ENCODE assay signal across 19 mouse cellular contexts in genomic region chr5:20858404-20858803, GRCm38 (mm10). TPM values are rescaled to one million over a fixed set of nuclear protein-coding genes. Genes with fewer than 3 reads are reported as not detected.
DNase-seq lines count a peak whose midpoint lies in the region; TF ChIP-seq lines count a peak whose summit lies in the region.
"Had no signal": no experiment of that assay in that cellular context is flagged by ENCODE, and none has a peak within 500 bp of the region (broad histone marks: within the 10 kb centered on the region; RNA-seq: fewer than 3 reads in every experiment).

No protein-coding gene starts in this region.

- no peaks in the 10 kb centered on the region for H3K27me3 ChIP-seq in kidney, adult 2 months (replicated peaks; ENCODE audit: control insufficient read depth, insufficient read depth, low read length)
- H3K27me3 ChIP-seq: embryonic facial prominence, embryonic 12.5 days; embryonic facial prominence, embryonic 15.5 days; hindbrain, embryonic 13.5 days had no signal

- WGBS in kidney, adult 2 months: 46% methylated on average over 2 of the region's 2 CpGs

- peak; percentile 61 for DNase-seq in kidney, adult 2 months
- DNase-seq in kidney, postnatal 14 days: no peak
- peak; percentile 10 to 52 for DNase-seq in kidney, postnatal 36 days
- DNase-seq in kidney, postnatal 25 days: no peak
- peak; percentile 51 for DNase-seq in skeletal muscle tissue, adult 2 months (ENCODE audit: low read depth, low spot score)
- DNase-seq in right cerebral cortex, postnatal 14 days: no peak
- DNase-seq: adrenal gland, adult 2 months; adrenal gland, postnatal 14 days; cerebellum, adult 11 months; cerebellum, adult 2 months; cerebellum, adult 9-11 months; cerebellum, postnatal 25 days; forebrain, postnatal 0 days; gastrocnemius, postnatal 36 days; heart, postnatal 36 days had no signal

- H3K36me3 ChIP-seq in kidney, adult 2 months (ENCODE audit: control insufficient read depth, insufficient read depth, low read length): no peaks in the 10 kb centered on the region
- H3K36me3 ChIP-seq: embryonic facial prominence, embryonic 12.5 days; embryonic facial prominence, embryonic 15.5 days had no signal

- H3K4me1 ChIP-seq in kidney, adult 2 months (ENCODE audit: control insufficient read depth, insufficient read depth, low read length): peaks cover 6% of the 10 kb centered on the region
- H3K4me1 ChIP-seq: embryonic facial prominence, embryonic 12.5 days; embryonic facial prominence, embryonic 15.5 days; hindbrain, embryonic 10.5 days had no signal

- no peak for TF ChIP-seq POLR2A in kidney, adult 2 months (IDR thresholded peaks at IDR 0.05; ENCODE audit: low read depth, low read length)

- TF ChIP-seq CTCF in kidney, adult 2 months (conservative IDR thresholded peaks at IDR 0.05; ENCODE audit: insufficient read depth, insufficient read length, low read depth, low read length): no peak

- peak overlapping the region; percentile 94; the same call in 1 of the 2 replicates for H3K27ac ChIP-seq in kidney, adult 2 months (ENCODE audit: insufficient read depth, low read depth, low read length)
- H3K27ac ChIP-seq: embryonic facial prominence, embryonic 12.5 days; embryonic facial prominence, embryonic 15.5 days; hindbrain, embryonic 10.5 days; hindbrain, embryonic 13.5 days had no signal

- H3K4me3 ChIP-seq in kidney, adult 2 months (ENCODE audit: insufficient read depth, low read depth, low read length): no peak overlapping the region
- H3K4me3 ChIP-seq: embryonic facial prominence, embryonic 12.5 days; embryonic facial prominence, embryonic 15.5 days; hindbrain, embryonic 10.5 days; hindbrain, embryonic 13.5 days had no signal

RNA-seq across cellular contexts. Expression of gene Phtf2, which starts 23.5 kb away (rescaled TPM):
- 2.5 and 4.0 TPM in 2 replicates for polyA plus RNA-seq in kidney, adult 2 months (2012; rRNA removed)

RNA-seq across cellular contexts. Expression of gene Tmem60, which starts 23.6 kb away (rescaled TPM):
- 13.8 and 20.5 TPM in 2 replicates for polyA plus RNA-seq in kidney, adult 2 months (2012; rRNA removed)

Comparison
In these comparisons a context has a peak if more than half of its experiments do, and no peak if none do; other contexts are left out.
1. DNase-seq: peak in kidney, adult 2 months (single experiment), kidney, postnatal 36 days (2 of 2) and skeletal muscle tissue, adult 2 months (single experiment); none in kidney, postnatal 14 days (single experiment), kidney, postnatal 25 days (0 of 2) and right cerebral cortex, postnatal 14 days (single experiment).